Mouse (Mus musculus) cortical plate, adult 2 months (tissue): ENCODE results near the gene Eepd1.

Experiments
- CTCF ChIP-seq: fragments of 200-500 bp; IDR thresholded peaks from 2 replicates; pipeline ENCODE4 v1.5.1; 2011; ENCODE audit warnings: mild to moderate bottlenecking, control low read depth, low read length; ENCODE audit not compliant: insufficient read depth; ENCODE audit errors: extremely low read depth
- POLR2A ChIP-seq: fragments of 200-500 bp; IDR thresholded peaks from 2 replicates; pipeline ENCODE4 v1.6.1; 2011; ENCODE audit warnings: mild to moderate bottlenecking, low read length, control low read depth; ENCODE audit not compliant: insufficient read depth; ENCODE audit errors: extremely low read depth

GRCm38 (mm10) chr9:25552532-25552931, 71.2 kb downstream of the Eepd1 start:
- no peak for TF ChIP-seq CTCF
- no peak for TF ChIP-seq POLR2A
